Mouse (Mus musculus) adrenal gland, postnatal 25 days (tissue): ENCODE results near the gene Mrap2. TPM values are rescaled to one million over a fixed set of nuclear protein-coding genes. Genes with fewer than 3 reads are reported as not detected.

Experiments
- DNase-seq: peaks from one replicate; pipeline ENCODE4 v3.0.0; 2021; ENCODE audit warnings: mixed read lengths
- total RNA-seq: library from RNA; stranded (reverse); gene quantifications from 2 replicates; pipeline ENCODE4 v1.2.3, GENCODE M21; 2021

The Mrap2 gene
- total RNA-seq, 1 experiment from 2014 or later, result 1.5 TPM

DNA sequence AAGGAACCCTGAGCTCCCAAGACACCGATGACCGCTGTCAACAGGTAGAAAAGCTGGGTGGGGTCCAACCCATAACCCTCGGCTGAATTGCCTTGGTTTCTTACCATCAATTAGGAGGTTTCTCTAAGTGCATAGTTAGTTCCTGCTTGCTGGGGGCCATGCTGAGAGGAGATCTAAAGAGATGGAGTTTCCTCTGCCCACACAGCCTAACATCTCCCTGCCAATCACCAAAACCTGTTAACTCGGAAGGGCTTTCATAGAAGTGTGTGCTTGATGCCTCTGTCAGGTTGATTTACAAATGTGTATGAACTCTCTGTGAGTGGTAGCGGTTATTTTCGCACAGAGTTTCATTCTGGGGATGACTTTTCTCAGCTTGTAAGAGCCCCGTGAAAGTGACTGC, 34.4 kb downstream of the Mrap2 start:
- no peak for DNase-seq

DNA sequence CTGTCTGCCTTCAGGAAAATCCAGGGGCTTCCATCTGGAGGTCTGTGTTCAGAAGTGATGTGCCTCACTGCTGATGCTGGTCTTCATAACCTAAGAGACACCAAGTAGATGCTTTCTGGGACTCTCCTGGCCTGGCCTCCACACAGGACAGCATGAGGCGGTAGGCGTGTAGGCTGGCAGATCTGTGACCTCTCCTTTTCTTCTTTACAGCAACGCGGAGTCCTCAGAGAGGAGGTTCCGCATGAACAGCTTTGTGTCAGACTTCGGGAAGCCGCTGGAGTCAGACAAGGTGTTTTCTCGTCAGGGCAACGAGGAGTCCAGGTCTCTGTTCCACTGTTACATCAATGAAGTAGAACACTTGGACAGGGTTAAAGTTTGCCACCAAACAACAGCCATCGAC, 38.1 kb downstream of the Mrap2 start:
- DNase-seq, result no peak

DNA sequence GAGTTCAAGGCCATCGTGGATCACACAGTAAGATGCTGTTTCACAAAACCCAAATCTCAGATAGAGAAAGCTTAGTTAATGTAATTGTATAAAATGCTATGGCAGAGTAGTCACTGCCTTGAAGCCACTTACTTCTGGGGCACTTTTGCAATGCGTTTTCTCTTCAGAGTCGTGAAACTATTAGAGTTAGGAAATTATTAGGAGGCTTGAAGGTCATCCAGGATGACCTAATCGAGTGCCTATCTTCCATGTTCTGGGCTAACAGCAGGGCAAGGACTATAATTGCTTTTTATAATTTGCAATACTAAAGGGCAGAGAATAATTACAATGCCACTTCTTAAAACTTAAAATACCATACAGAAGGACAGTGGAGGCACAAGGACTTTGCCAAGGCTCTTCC, 43.2 kb downstream of the Mrap2 start:
- no peak for DNase-seq

DNA sequence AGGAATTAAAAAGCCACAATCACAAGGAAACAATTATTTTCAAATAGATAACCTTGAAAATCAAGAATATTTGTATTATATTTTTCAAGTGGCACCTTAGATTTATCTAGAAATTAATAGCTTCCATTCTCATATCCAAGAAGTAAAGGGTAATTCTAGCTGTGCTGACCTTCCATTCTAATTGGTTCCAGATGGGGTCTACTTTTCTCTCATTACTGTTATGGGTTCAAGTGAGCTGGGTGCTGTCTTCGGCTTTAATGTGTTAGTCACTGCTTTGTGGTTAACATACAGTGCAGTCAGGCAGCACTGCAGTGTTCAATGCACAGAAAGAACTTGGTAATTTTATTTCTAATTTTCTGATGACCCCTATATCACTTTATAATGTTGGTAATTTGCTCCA, 49.6 kb downstream of the Mrap2 start:
- DNase-seq, result no peak

DNA sequence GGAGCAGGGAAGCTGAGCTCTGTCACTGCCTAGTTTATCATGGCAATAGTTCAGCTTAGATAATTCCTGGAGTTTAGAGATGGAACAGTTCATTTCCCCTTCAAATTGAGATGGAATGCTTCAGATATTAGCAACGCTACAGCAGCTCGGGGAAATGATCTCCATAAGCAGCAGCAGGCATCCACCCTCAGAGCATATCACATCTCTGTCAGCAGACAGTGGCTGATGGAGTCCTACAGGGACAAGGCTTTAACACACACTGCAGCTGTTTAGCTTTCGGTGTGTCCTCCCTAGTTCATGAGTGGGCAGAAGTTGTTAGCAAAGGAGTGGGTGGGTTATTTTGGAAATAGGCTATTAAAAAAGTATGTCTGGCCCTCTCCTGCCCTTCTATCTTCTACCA, 53.2 kb downstream of the Mrap2 start:
- no peak for DNase-seq

DNA sequence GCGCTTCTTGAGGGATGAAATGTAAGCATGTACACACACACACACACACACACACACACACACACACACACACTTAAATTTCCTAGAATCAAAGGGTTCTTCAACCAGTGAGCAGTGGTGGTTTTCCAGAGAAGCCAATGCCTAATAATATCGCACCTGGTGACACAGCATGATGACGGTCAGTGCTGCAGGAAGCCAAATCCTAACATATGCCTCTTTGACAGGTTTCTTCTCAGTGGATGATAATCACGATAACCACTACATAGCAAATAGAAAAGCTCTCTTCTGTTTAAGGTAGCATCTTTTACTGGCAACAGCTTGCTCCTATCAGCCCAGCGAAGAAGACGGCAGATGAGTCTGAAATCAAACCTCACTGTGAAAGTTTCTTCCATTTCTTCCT, 53.9 kb downstream of the Mrap2 start:
- no peak for DNase-seq

DNA sequence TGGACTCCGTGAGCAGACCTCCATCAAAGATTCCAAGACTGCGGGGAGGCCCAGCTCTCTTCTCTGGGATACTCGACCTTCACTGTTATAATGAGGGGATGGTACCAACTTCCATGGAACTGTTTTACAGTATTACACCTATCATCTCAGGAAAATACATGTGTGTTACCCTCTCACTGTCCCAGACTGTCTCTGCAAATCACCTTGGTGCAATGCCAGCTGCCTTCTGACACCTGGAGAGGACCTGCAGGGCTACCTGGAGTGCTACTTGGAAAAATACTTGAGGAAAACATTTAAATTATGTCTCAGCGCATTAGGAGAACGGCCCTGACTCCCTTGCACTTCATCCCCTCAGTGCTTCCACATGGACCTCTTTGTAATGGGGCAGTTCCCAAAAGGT, 56.3 kb downstream of the Mrap2 start:
- DNase-seq, result no peak

DNA sequence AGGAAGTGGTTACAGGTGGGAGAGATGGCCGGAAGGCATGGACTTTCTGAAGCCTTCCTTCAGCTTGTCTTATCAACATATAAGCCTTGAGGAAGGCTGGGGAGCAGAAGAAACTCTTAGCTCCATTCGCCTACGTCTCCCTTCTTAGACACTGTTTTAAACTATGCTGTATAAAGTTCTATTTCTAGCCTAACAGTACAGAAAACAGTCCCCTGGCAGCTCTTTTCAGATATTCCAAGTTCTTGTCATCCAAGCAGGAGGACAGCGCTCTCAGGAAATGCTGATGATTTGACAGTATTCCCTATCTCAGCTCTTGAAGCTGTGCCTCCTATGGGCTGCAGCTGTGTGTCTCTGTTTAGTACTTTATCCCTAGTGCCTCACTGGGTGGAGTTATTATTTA, 56.8 kb downstream of the Mrap2 start:
- no peak for DNase-seq

DNA sequence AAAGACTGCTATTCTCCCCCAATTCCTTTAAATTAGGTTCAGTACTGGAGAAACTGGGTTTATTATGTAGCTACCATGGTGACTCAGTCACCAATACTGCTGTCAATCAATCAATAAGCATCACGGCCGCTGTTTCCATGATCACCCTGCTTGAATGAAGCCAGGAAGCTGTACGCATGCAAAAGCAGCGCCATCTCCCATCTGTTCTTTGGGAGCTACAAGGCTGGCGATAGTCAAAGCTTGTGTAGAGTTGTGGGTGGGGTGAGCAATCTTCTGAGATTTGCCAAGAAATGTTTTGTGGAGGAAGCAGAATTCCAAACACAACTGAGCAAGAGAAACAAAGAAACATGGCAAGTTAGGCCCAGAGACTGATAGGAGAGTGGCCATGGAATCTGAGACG, 58.3 kb downstream of the Mrap2 start:
- no peak for DNase-seq

DNA sequence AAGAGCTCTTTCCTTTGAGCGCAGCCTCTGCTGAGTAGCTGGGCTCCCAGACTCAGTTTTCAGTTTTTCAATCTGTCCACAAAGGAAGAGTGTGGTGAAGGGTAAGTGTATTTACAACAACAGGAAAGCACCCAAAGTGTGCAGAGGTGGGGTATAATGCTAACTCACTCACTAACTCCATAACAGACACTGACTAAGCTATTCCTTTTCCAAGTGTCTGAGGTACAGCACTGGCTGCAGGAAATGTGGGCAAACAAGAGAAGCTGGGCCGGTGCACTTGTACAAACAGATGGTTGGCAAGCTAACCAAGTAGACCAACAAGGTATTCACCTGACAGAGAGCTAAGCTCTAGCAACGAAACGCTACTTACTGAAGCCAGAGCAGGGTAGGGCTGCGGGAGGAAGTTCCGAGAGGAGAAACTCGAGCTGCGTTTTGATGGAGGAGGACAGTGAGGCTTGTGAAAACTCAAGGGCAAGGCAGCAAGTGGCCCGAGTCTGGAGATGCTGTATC, 66.8 kb downstream of the Mrap2 start:
- no peak for DNase-seq

DNA sequence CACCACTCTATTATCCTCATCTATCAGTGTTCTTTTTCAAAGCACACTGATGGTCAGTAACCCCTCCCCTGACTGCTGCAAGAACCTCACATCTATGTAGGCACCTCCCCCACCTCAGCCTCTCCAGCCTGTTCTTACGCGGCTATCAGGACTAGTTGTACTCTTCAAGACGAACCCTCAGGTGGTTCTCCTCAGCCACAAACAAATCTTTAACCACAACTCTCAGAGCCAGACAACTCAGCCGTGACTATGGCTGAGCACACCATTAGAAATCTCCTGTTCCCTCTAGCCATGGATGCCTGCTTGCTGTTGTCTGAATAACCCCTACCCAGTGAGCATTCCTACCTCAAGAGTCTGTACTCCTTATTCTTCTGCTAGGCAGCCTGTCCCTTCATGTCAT, 69.1 kb downstream of the Mrap2 start:
- DNase-seq, result no peak

Other genes with a start within 250 kb of the Mrap2 start
- gene Ripply2, start 128.8 kb upstream of the Mrap2 start, total RNA-seq, result 1.4 TPM in 1 of 2 replicates, not detected in the other
- gene Cyb5r4, start 122.3 kb upstream of the Mrap2 start, total RNA-seq, result 44.0 and 53.1 TPM in 2 replicates
- 7.9 and 9.9 TPM in 2 replicates for gene Cep162, start 111.2 kb downstream of the Mrap2 start, total RNA-seq